Mouse (Mus musculus) layer of hippocampus, adult 9-11 months (tissue): Measurements from ENCODE around the gene Plekhg5.
A peak's percentile ranks its signal among the peaks of the same experiment; 100 is the strongest.

ENCODE experiments used
- DNase-seq: peaks from one replicate; pipeline ENCODE4 v3.0.0; 2022

Gene Plekhg5

GRCm38 (mm10) chr4:152100541-152100940 lies 28.2 kb downstream of the Plekhg5 start:
- DNase-seq, result peak; percentile 77

- DNase-seq, result no peak
These were observed 28.9 kb downstream of the Plekhg5 start for GRCm38 (mm10) chr4:152101081-152101653.

- DNase-seq, result no peak
These were observed 29.6 kb downstream of the Plekhg5 start for GRCm38 (mm10) chr4:152101921-152102320.

- DNase-seq, result no peak
These were observed 30.7 kb downstream of the Plekhg5 start for GRCm38 (mm10) chr4:152103025-152103424.

- no peak for DNase-seq
These were observed 34.4 kb downstream of the Plekhg5 start for GRCm38 (mm10) chr4:152106746-152107145.

- no peak for DNase-seq
These were observed 35.2 kb downstream of the Plekhg5 start for GRCm38 (mm10) chr4:152107493-152107892.

- DNase-seq, result peak; percentile 72
These were observed 35.7 kb downstream of the Plekhg5 start for GRCm38 (mm10) chr4:152107971-152108509.

GRCm38 (mm10) chr4:152108673-152109072 lies 36.4 kb downstream of the Plekhg5 start:
- no peak for DNase-seq

- DNase-seq, result no peak
These were observed 37.2 kb downstream of the Plekhg5 start for GRCm38 (mm10) chr4:152109509-152109908.

- no peak for DNase-seq
These were observed 38.4 kb downstream of the Plekhg5 start for GRCm38 (mm10) chr4:152110689-152111088.

GRCm38 (mm10) chr4:152112329-152112728 lies 40.0 kb downstream of the Plekhg5 start:
- no peak for DNase-seq

- no peak for DNase-seq
These were observed 41.8 kb downstream of the Plekhg5 start for GRCm38 (mm10) chr4:152114080-152114479.

- DNase-seq, result no peak
These were observed 43.8 kb downstream of the Plekhg5 start, which contains the start of gene Tnfrsf25 for GRCm38 (mm10) chr4:152115921-152116612. TSS of gene Tnfrsf25 (plus strand) at chr4:152115934.

- no peak for DNase-seq
These were observed 45.2 kb downstream of the Plekhg5 start for GRCm38 (mm10) chr4:152117538-152117937.

- no peak for DNase-seq
These were observed 47.3 kb downstream of the Plekhg5 start for GRCm38 (mm10) chr4:152119396-152120292.

- no peak for DNase-seq
These were observed 48.2 kb downstream of the Plekhg5 start for GRCm38 (mm10) chr4:152120311-152121182.

GRCm38 (mm10) chr4:152121183-152121505 lies 48.8 kb downstream of the Plekhg5 start:
- no peak for DNase-seq

- DNase-seq, result no peak
These were observed 52.2 kb downstream of the Plekhg5 start for GRCm38 (mm10) chr4:152124361-152124961.

GRCm38 (mm10) chr4:152125161-152126025 lies 53.1 kb downstream of the Plekhg5 start:
- no peak for DNase-seq

GRCm38 (mm10) chr4:152126026-152126920 lies 54.0 kb downstream of the Plekhg5 start:
- DNase-seq, result no peak
